Mouse (Mus musculus): ENCODE results near the gene Btk.

The Btk gene

DNA sequence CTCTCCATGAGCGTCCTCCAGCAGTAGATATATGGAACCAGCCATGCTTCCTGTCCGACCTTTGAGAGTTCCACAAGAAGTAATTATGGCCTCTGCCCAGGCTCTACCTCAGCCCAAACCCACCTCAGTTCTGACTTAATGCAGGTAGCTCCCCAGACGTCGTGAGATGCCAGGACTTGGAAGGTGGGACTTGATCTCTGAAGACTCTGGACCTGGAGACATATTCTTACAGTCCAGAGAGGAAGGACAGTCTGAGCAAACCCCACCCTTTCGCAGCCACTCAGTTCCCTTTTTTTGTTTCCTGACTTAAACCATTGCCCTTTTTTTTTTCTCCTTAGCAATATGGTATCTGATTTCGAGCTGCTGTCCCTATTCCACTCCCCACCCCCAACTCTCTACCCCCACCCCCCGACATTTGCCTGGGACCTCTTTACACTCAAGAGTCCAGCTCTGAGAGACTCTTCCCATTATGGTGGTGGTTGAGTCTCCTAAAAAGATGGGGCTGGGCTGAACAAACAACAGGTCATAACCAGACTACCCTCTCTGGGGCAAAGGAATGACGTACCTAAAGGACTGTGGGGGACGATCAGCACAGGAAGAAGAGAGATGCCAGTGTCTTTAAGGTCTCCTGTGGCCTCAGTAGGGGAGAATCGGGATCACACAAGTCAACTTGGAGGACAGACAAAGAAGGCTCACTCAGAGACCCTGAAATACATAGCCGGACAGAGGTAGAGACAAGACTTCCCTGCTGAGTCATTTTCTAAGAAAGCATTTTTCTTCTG, at the start of gene Btk:
Gene Btk, minus strand, starts transcription at position 683 of the 782 bp plus-strand sequence.
- in situ Hi-C loops (cut with MboI), result no loop called here

DNA sequence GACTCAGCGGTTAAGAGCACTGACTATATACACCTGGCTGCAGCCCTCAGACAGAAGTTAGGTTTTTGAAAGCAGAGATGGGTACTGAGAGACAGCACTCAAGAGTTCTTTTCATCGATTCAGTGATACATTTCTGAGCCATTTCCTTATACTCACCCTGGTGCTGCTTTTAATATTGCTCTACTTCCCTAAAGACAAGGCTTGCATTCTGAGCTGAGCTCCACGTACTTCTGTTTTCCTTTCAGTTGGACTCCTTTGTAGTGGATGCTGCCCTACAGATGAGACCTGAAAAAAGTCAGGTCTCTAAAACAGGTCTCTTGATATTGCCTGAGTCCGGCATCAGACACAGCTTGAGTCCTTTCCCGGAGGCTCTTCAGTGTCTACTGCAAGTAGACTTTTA, 49.3 kb upstream of the Btk start:
- in situ Hi-C loops (cut with MboI), result no loop called here

DNA sequence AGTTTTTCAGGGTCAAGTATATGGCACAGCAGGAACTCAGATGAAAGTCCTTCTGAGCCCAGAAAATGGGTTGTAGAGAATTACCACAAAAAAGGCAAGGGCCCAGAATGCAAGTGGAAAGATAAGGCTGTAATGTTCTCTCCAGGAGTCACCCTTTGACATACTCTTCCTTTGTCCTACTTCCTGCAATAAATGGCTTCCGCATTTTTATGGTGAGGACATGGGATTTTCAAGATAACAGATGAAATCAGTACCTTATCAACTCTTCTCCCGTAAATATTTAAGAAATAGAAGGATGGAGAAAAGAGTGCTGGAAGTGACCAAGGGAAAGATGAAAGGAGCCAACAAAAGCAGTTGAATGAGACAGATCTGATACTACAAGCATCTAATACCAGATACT, 44.8 kb upstream of the Btk start:
- in situ Hi-C loops (cut with MboI), result no loop called here

DNA sequence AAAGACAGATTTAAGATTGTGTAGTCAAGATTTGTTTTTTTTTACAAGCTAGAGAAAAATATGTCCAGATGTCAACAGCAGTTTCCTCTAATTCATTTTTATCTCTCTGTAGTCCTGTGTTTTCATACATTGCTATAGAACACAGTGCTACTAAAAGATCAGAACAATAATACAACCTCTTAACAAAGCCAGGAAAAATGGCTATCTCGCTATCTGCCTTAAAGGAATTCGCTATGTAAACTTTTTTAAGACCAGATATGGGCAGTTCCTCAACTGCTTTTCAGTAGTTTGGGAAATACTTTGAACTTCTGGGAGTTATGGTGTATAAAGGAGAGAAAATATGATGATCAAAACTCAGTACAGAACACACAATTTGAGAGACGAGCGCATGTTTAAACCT, 40.0 kb upstream of the Btk start:
- in situ Hi-C loops (cut with MboI), result no loop called here

DNA sequence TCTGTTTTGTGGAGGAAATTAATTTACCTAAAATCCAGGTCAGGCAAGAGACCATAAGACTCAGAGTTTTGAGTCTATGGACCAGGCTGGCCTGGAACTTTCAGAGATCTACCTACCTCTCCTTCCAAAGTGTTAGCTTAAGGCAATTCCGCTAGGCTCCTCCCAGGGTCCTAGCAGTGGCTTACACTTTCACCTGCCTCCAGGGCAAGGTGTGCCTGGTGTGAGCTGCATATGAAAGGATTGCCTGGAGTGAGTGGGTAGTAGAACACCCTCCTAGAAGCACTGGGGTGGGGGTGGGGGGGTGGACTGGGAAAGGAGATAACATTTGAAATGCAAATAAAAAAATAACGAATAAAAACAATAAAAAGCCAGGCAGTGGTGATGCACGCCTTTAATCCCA, 38.3 kb upstream of the Btk start:
- in situ Hi-C loops (cut with MboI), result no loop called here

DNA sequence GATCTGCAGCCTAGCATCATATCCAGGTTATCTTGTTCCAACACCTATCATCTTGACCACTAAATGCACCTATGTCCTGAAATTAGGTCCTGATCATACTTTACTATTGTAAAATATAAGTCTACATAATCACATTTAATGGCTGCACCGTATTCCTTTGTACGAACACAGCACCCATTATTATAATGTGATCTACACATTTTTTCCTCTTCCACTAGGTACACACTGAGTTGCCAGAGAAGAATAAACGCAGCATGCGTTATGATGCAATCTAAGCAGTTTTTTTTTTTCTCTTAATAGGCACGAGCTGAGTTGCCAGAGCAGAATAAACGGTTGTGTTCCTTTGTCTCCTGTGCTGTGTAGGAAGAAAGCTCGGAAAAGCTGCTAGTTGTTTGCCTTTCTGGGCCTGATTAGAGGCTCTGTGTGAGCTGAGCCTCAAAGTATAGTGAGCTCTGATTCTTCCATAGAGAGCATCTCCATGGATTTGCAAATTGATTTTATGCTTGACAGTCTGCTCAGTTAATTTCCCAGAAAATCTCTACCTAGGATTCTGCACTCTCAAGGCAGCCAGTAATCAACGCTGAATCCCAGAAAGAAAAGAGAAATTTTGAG, 37.0 kb upstream of the Btk start:
- in situ Hi-C loops (cut with MboI), result no loop called here

DNA sequence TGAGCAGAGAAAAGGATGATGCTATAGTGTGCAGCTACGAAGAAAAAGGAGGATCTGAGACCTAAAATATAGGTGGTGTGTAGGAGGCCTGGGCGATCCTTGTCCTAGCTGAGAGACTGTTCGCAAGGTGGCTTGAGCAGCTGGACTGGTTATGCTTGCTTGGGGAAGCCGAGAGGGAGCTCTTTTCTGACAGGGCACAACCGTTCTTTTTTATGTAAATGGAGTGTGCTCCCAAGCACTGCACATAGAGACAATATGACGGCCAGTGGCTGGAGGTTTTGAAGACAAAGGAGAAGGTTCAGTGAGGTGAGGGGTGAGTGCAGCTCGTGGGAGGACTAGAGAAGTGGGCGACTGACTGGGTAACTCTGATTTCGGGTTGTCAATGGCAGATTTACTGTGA, 36.3 kb upstream of the Btk start:
- in situ Hi-C loops (cut with MboI), result no loop called here

DNA sequence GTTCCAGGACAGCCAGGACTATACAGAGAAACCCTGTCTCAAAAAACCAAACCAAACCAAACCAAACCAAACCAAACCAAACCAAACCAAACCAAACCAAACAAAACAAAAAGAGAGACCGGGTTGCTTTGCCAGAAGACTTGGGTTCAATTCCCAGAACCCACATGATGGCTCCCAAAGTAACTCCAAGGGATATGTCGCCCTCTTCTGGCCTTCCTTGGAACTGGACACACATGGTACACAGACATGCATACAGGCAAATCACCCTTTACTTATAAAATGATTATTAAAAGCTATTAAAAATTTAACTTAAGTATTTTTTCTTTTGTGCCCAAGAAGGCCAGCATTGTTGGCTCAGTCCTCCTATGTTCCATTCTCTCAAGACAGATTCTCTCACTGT, 30.9 kb upstream of the Btk start:
- in situ Hi-C loops (cut with MboI), result no loop called here

DNA sequence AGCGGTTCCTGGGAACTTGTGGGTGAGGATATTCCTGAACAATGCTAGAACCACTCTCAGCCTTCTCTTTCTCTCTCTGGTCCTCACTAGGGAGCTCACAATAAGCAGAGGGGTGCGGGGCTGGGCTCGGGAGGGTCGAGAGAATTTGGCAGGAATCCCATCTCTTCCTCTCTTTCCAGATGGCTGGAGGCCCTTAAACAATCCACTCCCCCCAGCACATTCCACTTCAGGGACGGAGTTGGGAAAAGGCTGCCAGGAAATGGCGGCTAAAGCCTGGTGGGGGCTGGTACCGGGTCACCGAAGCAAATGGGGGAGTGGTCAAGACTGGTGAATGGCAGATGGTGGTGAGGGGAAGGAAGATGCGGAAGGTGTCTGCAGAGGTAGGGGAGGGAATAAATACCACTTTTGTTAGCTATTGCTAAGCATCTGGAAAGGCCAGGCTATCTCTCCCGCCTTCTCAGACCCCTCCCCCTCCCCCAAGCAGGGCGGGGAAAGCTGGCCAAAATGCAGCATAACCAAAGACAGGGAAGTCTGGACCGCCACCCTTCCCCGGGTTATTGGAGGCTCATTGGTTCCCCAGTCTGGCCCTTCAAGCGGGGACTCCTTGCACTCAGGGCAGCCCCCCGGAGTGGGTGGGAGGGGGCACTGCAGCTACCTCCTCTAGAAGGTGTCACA, 29.1 kb upstream of the Btk start:
- in situ Hi-C loops (cut with MboI), result no loop called here

DNA sequence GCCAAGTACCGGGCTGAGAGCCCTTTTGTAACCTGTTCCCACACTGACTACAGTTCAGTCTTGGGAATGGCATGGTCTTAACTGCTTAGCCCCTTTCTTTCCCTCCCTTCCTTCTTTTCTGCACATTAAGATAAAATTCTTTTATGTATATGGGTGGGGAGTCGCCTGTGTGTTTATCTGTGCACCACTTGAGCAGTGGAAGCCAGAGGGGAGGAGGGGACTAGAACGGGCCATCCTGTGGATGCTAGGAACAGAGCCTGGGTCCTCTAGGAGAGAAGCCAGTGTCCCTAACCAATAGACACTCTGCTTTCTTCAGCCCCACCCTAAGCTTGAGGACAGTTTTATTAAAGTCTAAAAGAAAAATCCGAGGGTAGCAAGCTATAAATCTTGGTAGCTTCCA, 27.6 kb upstream of the Btk start:
- in situ Hi-C loops (cut with MboI), result no loop called here

DNA sequence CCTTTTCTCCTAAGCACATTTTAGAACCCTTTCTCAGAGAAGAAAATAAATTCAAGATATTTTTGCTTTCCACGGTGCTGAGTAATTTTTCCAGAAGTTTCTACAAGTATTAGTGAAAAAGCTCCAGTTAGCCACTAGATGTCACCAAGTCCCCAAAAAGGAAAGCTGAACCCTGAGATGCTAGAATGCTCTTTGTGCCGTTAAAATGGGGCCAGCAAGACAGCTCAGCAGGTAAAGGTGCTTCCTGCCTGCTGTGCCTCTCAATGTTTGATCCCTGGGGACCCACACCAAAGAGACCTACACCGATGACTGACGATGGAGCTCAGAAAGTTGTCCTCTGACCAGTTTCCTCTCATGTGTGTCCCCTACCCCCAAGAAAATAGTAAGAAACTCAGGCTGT, 26.1 kb upstream of the Btk start:
- in situ Hi-C loops (cut with MboI), result loop anchor here (5.0 kb wide), 1 partner anchor 52 kb away; no protein-coding TSS in a partner anchor

DNA sequence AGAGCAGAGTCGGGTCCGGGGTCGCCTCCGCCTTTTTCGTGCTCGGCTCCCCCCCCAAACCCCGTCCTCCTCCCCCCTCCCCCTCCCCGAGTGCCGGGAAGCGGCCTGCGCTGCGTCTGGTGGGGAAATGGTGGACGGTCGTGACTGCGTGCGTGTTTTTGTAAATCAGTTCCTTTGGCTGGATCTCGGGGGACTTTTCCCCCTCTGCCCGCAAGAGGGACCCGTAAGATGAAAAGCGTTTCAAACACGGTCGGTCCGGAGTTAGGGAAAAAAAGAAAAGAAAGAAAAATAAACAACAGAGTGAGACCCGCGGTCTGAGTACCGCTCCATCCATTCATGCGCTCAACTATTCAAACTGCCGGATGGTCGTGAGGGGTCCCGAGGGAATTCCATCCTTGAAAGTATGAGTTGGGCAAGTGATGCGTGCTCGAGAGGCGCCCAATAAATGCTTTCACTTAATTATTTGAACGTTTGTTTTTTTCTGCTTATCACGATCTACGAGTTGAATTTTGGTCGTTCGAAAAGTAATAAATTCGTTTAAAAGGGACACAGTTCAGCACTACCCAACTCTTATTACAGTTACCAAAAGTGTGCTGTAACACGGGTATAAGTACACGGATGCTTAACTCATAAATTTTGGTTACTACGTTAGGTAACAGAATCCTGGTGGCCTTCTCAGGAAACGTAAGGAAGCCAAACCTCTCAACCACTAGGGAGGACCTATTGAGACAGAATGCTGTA, 18.2 kb upstream of the Btk start:
- in situ Hi-C loops (cut with MboI), result no loop called here

DNA sequence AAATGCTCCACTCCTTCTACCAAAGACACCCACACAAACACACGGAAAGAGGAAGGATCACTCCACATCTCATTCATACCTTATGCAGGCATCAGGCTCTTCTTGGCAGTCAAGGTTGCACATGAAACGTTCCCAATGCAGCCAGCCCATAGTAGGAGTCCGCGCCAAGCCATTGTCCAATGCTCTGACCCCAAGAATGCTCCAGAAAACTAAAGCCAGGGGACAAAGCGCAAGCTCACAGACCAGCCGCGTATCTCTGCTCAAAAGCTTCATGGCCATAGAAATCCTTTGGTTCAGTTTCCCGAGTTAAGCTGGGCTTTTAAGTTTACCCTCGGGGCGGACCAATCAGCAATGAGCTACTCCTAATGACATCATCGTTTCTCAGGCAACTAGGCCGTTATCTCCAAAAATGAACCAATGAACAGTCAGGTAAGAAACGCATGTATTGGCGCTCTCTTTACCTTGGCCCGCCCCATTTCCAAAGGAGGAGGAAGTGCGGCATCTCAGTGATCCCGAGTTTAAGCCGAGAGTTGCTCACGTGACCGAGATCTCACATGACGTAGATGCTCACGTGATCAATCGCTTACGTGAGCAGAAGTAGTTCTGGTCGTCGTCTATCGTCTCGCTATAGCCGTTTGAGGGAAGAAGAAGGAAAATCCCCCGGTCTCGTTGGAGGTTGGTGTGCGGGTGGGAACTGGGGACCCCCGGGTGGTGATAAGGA, 17.4 kb upstream of the Btk start, which contains the start of the genes Gla and Hnrnph2:
Gene Gla, minus strand, starts transcription at position 467 of the 721 bp plus-strand sequence.
Gene Hnrnph2, plus strand, starts transcription at position 521 of the 721 bp plus-strand sequence.
- in situ Hi-C loops (cut with MboI), result no loop called here

DNA sequence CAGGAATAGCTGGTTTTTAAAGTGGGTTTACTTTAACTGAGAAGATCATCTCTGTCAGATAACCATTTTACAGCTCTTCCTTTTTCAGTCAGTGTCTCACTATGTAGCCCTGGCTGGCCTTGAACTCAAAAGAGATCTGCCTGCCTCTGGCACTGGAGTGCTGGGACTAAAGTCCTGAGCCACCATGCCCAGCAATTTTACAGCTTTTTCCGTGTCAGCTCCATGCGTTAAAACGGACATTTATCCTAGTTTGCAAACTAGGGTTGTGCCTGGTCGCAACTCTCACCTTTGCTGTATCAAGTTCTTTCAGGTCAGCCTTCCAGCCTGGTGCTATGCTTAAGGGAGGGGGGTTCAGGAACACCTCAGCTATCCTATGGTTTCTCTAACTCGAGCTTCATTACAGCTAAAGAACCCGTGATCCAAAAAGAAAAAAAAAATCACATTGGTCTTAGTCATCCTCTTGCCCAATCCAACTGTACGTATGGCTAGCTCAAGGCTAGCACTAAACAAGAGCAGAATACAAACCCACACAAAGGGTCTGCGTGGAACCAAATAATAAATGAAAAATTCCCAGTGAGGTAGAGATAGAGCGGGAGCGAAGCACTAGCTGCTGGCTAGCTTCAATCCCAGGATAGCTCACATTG, 16.7 kb upstream of the Btk start:
- in situ Hi-C loops (cut with MboI), result no loop called here

DNA sequence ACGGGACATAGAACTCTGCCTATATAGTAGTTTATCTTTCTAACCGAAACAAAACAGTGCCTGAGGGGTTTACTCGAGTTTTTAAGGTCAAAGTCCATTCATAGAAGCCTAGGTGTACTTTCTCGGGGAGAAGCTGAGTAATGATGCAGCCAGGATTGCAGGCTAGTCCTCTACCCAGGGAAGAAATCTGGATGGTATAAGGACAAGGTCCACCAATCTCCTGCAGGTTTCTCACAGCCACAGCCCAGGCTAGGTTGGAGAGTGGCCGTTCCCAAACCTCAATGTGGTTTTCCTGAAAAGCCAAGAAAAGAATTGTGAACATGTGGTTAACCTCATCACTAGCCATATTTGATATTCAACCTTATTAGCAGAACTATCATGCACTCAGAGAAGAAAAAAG, 6.5 kb upstream of the Btk start:
- in situ Hi-C loops (cut with MboI), result no loop called here

DNA sequence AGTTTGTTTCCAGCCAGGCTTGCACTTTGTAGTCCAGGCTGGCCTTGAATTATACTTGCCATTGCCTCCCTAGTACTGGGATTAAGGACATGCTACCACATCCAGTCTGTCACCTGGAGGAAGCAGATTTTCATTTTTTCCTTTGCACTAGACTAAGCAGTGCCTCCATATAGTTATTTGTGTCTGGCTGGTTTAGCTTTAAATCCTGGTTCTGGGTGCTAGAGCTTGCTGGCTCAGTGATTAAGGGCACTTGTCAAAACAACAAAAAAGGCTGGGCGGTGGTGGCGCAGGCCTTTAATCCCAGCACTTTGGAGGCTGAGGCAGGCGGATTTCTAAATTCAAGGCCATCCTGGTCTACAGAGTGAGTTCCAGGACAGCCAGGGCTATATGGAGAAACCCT, 5.6 kb upstream of the Btk start:
- in situ Hi-C loops (cut with MboI), result no loop called here

DNA sequence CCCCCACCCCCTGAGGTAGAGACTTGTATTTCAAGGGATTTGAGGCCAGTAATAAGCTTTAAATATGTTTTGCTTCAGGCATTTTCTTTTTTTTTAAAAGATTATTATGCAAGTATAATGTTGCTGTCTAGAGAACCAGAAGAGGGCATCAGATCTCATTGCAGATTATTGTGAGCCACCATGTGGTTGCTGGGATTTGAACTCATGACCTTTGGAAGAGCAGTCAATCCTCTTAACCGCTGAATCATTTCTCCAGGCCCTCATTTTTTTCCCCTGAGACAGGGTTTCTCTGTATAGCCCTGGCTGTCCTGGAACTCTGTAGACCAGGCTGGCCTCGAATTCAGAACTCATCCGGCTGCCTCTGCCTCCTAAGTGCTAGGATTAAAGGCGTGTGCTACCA, 4.9 kb upstream of the Btk start:
- in situ Hi-C loops (cut with MboI), result no loop called here

DNA sequence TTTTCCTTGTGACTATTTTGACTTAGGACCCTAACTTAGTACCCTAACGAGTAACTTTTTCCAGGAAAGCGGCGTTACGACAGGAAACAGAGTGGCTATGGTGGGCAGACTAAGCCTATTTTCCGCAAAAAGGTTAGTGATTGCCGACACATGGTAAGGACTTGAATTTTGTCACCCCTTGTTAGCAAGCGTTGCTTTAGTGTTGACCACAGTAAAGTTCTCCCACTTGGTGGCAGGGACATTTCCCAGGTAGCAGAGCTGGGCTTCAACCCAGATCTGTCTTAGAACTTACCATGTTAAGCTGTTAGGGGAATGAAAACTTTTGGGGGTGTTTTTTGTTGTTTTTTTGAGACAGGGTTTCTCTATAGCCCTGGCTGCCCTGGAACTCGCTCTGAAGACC, 3.1 kb upstream of the Btk start:
- in situ Hi-C loops (cut with MboI), result no loop called here

DNA sequence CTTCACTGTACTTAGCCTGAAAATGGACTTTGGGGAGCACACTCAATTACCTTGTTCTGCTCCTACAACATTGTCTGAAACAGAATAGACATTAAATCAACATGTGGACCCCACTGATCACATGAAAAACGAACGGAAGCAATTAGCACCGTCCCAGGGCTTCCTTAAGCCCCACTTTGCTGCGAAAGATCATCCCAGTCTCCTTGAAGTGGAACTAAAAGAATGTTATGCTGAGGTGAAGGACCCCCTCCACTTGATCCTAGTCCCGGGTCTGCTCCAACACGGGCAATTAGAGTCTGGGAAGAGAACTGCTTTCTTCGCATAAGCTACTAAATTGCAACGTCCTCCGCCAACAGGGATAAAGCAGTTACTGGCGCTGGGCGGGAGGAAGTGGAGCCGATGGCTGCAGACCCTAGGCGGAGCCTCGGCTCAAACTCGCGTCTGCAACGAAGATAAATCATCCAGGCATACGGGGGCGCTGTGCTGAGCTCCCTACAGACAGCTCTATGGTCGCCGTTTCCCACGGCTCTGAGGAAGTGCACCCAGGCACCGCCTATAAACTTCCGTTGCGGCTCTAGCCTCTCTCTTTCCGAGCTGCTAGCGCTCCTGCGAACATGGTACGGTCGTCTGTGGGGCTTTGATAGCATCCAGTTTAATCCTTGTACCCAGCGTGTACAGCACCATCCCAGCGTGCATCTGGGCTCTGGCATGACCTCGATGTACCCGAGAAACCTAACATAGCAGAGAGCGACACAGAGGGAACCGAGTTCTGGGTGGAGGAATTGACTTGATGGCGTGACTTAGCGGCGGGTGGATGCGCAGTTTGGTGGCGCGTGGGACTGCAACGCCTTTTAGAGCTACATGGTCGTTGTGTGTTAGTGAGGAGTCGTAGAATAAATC, 2.0 kb upstream of the Btk start, which contains the start of gene Rpl36a:
Gene Rpl36a, plus strand, starts transcription at position 552 of the 900 bp plus-strand sequence.
- in situ Hi-C loops (cut with MboI), result no loop called here

DNA sequence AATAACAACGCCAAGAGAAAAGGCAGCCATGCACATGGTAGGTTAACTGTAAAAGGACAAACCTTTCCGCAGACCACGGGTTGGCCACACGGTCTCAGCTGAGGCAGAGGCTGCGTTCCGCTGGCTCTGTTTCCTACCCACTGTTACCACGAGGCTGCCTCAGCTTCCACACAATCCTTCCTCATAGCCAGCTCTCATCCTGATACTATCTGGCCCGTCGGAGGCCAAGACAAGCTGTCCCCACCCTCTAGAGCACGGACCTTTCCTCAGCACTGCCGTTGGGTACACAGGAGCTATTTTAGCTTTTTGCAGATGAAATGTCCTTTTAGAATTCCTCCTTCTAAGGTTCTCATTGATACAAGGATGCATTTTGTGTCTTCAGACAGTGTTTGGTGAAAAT, 1.1 kb downstream of the Btk start:
- in situ Hi-C loops (cut with MboI), result no loop called here

All from mature B cell (primary cell).